Mouse (Mus musculus): ENCODE data around the gene Crocc. TPM values are rescaled to one million over a fixed set of nuclear protein-coding genes. Genes with fewer than 3 reads are reported as not detected.

Crocc gene
- polyA plus RNA-seq, 1 experiment from 2014 or later, result 0.59 TPM

DNA sequence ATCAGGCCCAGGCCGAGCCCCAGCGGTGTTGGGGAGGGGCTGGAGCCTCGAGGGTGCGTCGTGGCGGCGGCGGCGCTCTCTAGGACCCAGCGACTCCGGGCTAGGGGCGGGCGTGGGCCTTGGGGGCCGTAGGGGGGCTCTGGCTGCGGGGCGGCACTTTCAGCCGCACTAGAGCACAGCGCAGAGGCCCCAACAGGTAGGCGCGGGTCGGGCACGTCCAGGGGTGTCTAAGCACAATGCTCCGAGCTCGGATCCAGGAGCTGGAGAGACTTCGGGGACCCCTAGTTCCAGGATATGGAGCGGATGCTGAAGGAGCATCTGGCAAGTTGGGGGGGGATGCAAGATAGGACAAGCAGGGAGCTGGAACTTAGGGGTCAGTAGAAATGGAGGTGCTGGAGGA is 49.8 kb downstream of the Crocc start:
- H3K4me3 ChIP-seq (ENCODE audit: low read depth, low read length), result peak overlapping the region; percentile 44
- H3K36me3 ChIP-seq (ENCODE audit: control insufficient read depth, insufficient read depth), result peaks cover 4% of the 10 kb centered on the region; the same call in 1 of the 2 replicates
- peak overlapping the region; percentile 46 for H3K4me2 ChIP-seq (ENCODE audit: low read depth, low read length)
- H3K9ac ChIP-seq (ENCODE audit: low read depth, low read length), result peak overlapping the region; percentile 20; the same call in 1 of the 2 replicates
- H3K4me1 ChIP-seq (ENCODE audit: control insufficient read depth, low read depth, low read length), result peaks cover 14% of the 10 kb centered on the region
- ATAC-seq (ENCODE audit: low read depth), result no peak
- H3K27ac ChIP-seq (ENCODE audit: low read length), result no peak overlapping the region
- no peaks in the 10 kb centered on the region for H3K9me3 ChIP-seq (replicated peaks; ENCODE audit: control insufficient read depth, low read length)
- WGBS (ENCODE audit: insufficient replicate concordance), result 4% methylated on average over 26 of the region's 26 CpGs
- H3K27me3 ChIP-seq (ENCODE audit: control insufficient read depth, insufficient read depth, low read depth, low read length), result peaks cover 22% of the 10 kb centered on the region

DNA sequence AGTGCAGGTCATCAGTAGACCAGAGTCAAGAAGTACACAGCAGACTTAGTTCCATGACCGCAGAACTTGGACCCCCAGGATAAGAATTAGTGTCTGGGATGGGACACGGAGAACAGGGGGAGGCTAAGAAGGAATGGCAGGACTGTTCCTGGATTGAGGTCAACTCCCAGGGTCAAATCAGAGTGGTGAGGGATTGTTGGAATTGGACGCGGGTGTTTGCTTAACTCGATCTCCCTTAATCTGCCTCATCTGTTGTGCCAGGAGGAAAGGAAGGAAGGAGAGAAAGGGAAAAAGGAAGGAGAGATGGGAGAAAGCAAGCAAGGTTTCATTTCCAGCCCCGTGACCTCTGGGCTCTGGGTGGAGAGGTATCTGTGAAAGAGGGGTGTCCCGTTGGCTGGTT is 50.2 kb downstream of the Crocc start, which contains the start of gene Mfap2:
TSS of gene Mfap2 (plus strand) at position 301 of the 400 bp plus-strand sequence.
- Histone ChIP-seq H3K36me3 (ENCODE audit: control insufficient read depth, insufficient read depth) (peaks cover 4% of the 10 kb centered on the region; the same call in 1 of the 2 replicates), H3K4me2 (ENCODE audit: low read depth, low read length) (peak within 1 kb of the TSS; percentile 46), H3K4me3 (ENCODE audit: low read depth, low read length) (peak within 1 kb of the TSS; percentile 44), H3K27me3 (ENCODE audit: control insufficient read depth, insufficient read depth, low read depth, low read length) (peaks cover 22% of the 10 kb centered on the region), H3K9me3 (replicated peaks; ENCODE audit: control insufficient read depth, low read length) (no peaks in the 10 kb centered on the region), H3K27ac (ENCODE audit: low read length) (no peak within 1 kb of the TSS), H3K4me1 (ENCODE audit: control insufficient read depth, low read depth, low read length) (peaks cover 14% of the 10 kb centered on the region), H3K9ac (ENCODE audit: low read depth, low read length) (peak within 1 kb of the TSS; percentile 20; the same call in 1 of the 2 replicates)
- no peak for ATAC-seq (ENCODE audit: low read depth)
- 18% methylated on average over 7 of the region's 7 CpGs for WGBS (ENCODE audit: insufficient replicate concordance)

DNA sequence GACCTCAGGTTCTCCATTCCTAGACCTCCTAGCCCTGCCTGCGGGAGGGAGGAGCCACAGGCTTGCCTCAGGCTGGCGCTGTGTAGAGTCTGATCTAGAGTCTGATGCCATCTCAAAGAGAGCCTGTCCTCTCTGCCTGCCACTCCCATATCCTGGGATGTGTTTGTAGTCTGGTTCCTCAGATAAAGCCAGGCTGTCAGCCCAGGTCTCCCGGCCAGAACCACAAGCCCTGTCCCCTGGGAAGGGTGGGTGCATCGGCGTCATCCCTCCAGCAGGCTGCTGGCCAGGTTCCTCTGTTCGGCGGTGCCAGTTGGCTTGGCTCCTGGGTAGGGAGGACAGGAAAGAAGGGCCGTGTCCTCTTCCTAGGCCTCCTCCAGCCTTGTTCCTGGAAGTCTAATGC is 52.3 kb downstream of the Crocc start:
- Histone ChIP-seq H3K4me1 (ENCODE audit: control insufficient read depth, low read depth, low read length) (peaks cover 14% of the 10 kb centered on the region), H3K9ac (ENCODE audit: low read depth, low read length) (no peak overlapping the region), H3K4me3 (ENCODE audit: low read depth, low read length) (no peak overlapping the region), H3K4me2 (ENCODE audit: low read depth, low read length) (no peak overlapping the region), H3K9me3 (replicated peaks; ENCODE audit: control insufficient read depth, low read length) (no peaks in the 10 kb centered on the region), H3K36me3 (ENCODE audit: control insufficient read depth, insufficient read depth) (peaks cover 4% of the 10 kb centered on the region; the same call in 1 of the 2 replicates), H3K27ac (ENCODE audit: low read length) (no peak overlapping the region), H3K27me3 (ENCODE audit: control insufficient read depth, insufficient read depth, low read depth, low read length) (peaks cover 22% of the 10 kb centered on the region)
- 28% methylated on average over 8 of the region's 8 CpGs for WGBS (ENCODE audit: insufficient replicate concordance)
- ATAC-seq (ENCODE audit: low read depth), result peak; percentile 82

DNA sequence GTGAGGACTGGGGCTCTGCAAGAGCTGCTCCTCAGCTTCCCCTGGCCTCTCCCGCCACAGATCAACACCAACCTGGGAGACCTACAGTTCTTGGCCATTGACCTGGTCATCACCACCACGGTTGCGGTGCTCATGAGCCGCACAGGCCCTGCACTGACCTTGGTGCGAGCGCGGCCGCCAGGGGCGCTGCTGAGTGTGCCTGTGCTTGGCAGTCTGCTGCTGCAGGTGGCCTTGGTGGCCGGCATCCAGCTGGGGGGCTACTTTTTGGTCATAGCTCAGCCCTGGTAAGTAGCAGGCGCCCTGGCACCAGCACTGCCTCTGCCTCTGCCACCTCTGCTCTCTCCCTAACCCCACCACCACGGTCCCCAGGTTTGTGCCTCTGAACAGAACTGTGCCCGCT is 54.4 kb downstream of the Crocc start:
- Histone ChIP-seq H3K9ac (ENCODE audit: low read depth, low read length) (no peak overlapping the region), H3K27ac (ENCODE audit: low read length) (no peak overlapping the region), H3K4me2 (ENCODE audit: low read depth, low read length) (no peak overlapping the region), H3K9me3 (replicated peaks; ENCODE audit: control insufficient read depth, low read length) (no peaks in the 10 kb centered on the region), H3K4me3 (ENCODE audit: low read depth, low read length) (no peak overlapping the region), H3K4me1 (ENCODE audit: control insufficient read depth, low read depth, low read length) (peaks cover 14% of the 10 kb centered on the region), H3K27me3 (ENCODE audit: control insufficient read depth, insufficient read depth, low read depth, low read length) (peaks cover 11% of the 10 kb centered on the region), H3K36me3 (ENCODE audit: control insufficient read depth, insufficient read depth) (peaks cover 4% of the 10 kb centered on the region; the same call in 1 of the 2 replicates)
- no peak for ATAC-seq (ENCODE audit: low read depth)
- 78% methylated on average over 13 of the region's 13 CpGs for WGBS (ENCODE audit: insufficient replicate concordance)

DNA sequence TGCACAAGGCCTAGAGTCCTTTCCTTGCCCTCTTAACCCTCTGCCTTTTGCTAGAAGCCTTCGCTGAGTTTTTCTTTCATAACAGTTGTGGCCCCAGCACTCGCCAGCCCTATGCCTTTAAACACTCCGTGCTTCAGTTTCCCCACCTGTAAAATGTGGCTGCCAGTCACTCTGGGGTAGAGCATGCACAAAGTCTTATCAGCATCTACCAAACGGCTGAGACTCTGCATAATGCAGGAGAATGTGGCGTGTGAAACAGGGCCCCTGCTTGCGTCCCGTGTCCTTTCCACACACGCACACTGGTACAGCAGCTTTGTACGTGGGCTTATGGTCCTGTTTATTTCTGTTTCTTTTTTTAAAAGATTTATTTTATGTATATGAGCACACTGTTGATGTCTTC is 63.5 kb downstream of the Crocc start:
- no peaks in the 10 kb centered on the region for H3K9me3 ChIP-seq (replicated peaks; ENCODE audit: control insufficient read depth, low read length)
- H3K9ac ChIP-seq (ENCODE audit: low read depth, low read length), result no peak overlapping the region
- H3K4me2 ChIP-seq (ENCODE audit: low read depth, low read length), result no peak overlapping the region
- no peak overlapping the region for H3K4me3 ChIP-seq (ENCODE audit: low read depth, low read length)
- WGBS (ENCODE audit: insufficient replicate concordance), result 30% methylated on average over 9 of the region's 9 CpGs
- peak; percentile 47; the same call in 1 of the 2 replicates for ATAC-seq (ENCODE audit: low read depth)
- H3K27ac ChIP-seq (ENCODE audit: low read length), result no peak overlapping the region
- H3K36me3 ChIP-seq (ENCODE audit: control insufficient read depth, insufficient read depth), result peaks cover 3% of the 10 kb centered on the region; the same call in 1 of the 2 replicates
- peaks cover 4% of the 10 kb centered on the region for H3K4me1 ChIP-seq (ENCODE audit: control insufficient read depth, low read depth, low read length)
- H3K27me3 ChIP-seq (ENCODE audit: control insufficient read depth, insufficient read depth, low read depth, low read length), result no peaks in the 10 kb centered on the region

DNA sequence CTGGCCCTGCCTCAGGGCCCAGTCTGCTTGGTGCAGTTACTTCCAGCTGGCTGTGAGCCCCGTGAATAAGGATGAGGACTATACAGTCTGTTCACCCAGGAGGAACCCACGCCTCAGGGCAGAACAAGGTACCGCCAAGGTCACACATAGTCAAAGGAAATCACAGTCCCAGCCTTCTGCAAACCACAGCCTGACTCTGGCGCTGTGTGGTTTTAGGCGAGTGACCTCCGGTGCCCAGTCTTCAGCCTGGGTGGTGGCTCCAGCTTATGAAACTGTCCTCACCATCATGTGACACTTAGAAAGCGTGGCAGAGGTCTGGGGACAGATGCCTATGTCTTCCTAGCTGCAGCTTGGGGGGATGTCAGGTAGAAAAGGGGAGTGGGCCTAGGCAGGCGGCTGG is 64.5 kb downstream of the Crocc start:
- H3K27ac ChIP-seq (ENCODE audit: low read length), result no peak overlapping the region
- no peak overlapping the region for H3K9ac ChIP-seq (ENCODE audit: low read depth, low read length)
- H3K4me3 ChIP-seq (ENCODE audit: low read depth, low read length), result no peak overlapping the region
- WGBS (ENCODE audit: insufficient replicate concordance), result 76% methylated on average over 8 of the region's 8 CpGs
- no peaks in the 10 kb centered on the region for H3K27me3 ChIP-seq (ENCODE audit: control insufficient read depth, insufficient read depth, low read depth, low read length)
- ATAC-seq (ENCODE audit: low read depth), result no peak
- H3K9me3 ChIP-seq (replicated peaks; ENCODE audit: control insufficient read depth, low read length), result no peaks in the 10 kb centered on the region
- no peak overlapping the region for H3K4me2 ChIP-seq (ENCODE audit: low read depth, low read length)
- peaks cover 3% of the 10 kb centered on the region; the same call in 1 of the 2 replicates for H3K36me3 ChIP-seq (ENCODE audit: control insufficient read depth, insufficient read depth)
- H3K4me1 ChIP-seq (ENCODE audit: control insufficient read depth, low read depth, low read length), result peaks cover 4% of the 10 kb centered on the region

DNA sequence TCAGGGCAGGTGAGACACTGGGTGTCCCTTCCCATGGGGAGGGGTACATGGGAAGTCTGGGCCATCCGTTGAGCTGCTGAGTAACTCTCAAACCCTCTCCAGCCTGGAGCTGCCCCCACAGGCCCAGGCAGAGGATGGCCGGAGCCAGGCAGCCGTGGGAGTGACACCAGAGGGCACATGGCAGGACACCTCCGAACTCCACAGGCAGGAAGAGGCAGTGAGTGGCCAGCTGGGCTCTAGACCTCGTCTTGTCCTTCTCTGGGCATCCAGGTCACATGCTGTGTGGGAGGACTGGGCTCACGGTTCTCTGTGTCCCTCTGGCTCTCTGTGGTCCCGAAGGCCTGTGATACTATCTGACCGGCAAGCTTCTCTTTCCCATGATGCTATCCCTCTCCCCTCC is 66.5 kb downstream of the Crocc start:
- H3K9ac ChIP-seq (ENCODE audit: low read depth, low read length), result no peak overlapping the region
- no peak for ATAC-seq (ENCODE audit: low read depth)
- peaks cover 5% of the 10 kb centered on the region for H3K4me1 ChIP-seq (ENCODE audit: control insufficient read depth, low read depth, low read length)
- no peak overlapping the region for H3K4me2 ChIP-seq (ENCODE audit: low read depth, low read length)
- H3K27me3 ChIP-seq (ENCODE audit: control insufficient read depth, insufficient read depth, low read depth, low read length), result no peaks in the 10 kb centered on the region
- no peaks in the 10 kb centered on the region for H3K9me3 ChIP-seq (replicated peaks; ENCODE audit: control insufficient read depth, low read length)
- no peak overlapping the region for H3K27ac ChIP-seq (ENCODE audit: low read length)
- H3K36me3 ChIP-seq (ENCODE audit: control insufficient read depth, insufficient read depth), result peaks cover 3% of the 10 kb centered on the region; the same call in 1 of the 2 replicates
- 76% methylated on average over 8 of the region's 8 CpGs for WGBS (ENCODE audit: insufficient replicate concordance)
- no peak overlapping the region for H3K4me3 ChIP-seq (ENCODE audit: low read depth, low read length)

DNA sequence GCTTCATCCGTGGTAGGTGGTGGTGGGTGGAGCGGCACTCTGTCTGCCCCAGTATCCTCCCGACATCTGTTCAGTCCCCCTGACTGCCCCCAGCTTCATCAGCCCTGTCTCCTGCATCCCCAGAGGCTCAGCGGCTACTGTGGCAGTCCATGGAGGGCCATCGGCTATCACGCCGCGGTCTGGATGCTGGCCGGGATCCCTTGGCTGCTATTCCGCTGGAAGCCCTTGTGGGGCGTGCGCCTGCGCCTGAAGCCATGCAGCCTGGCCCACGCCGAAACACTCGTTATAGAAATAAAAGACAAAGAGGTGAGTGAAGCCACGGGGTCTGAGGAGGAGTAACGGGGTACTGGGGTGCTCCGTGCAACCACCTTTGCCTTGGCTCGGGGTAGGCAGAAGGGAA is 68.1 kb downstream of the Crocc start:
- no peak overlapping the region for H3K27ac ChIP-seq (ENCODE audit: low read length)
- no peaks in the 10 kb centered on the region for H3K36me3 ChIP-seq (ENCODE audit: control insufficient read depth, insufficient read depth)
- H3K9ac ChIP-seq (ENCODE audit: low read depth, low read length), result no peak overlapping the region
- 85% methylated on average over 20 of the region's 20 CpGs for WGBS (ENCODE audit: insufficient replicate concordance)
- peaks cover 15% of the 10 kb centered on the region for H3K4me1 ChIP-seq (ENCODE audit: control insufficient read depth, low read depth, low read length)
- H3K9me3 ChIP-seq (replicated peaks; ENCODE audit: control insufficient read depth, low read length), result no peaks in the 10 kb centered on the region
- no peak overlapping the region for H3K4me2 ChIP-seq (ENCODE audit: low read depth, low read length)
- H3K4me3 ChIP-seq (ENCODE audit: low read depth, low read length), result no peak overlapping the region
- H3K27me3 ChIP-seq (ENCODE audit: control insufficient read depth, insufficient read depth, low read depth, low read length), result no peaks in the 10 kb centered on the region
- no peak for ATAC-seq (ENCODE audit: low read depth)

DNA sequence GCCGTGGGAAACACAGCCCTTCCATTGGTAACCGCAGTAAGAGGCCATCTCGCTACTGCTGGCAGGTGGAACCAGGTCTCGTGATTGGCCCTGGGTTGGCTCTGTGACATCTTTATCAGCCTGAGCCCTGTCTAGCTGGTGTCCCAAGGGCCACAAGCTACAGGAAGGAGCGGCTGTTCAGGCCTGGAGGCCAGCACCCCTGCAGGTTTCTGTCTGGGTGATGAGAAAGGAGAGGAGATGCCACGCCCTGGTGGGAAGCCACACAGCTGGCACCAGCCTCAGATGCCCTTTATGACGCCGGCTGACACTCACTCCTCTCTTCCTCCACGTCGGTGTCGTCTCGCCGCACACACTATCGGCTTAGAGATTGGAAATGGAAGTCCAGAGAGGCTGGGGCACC is 70.9 kb downstream of the Crocc start:
- H3K27ac ChIP-seq (ENCODE audit: low read length), result no peak overlapping the region
- no peak overlapping the region for H3K4me3 ChIP-seq (ENCODE audit: low read depth, low read length)
- WGBS (ENCODE audit: insufficient replicate concordance), result 63% methylated on average over 14 of the region's 14 CpGs
- H3K4me2 ChIP-seq (ENCODE audit: low read depth, low read length), result no peak overlapping the region
- no peaks in the 10 kb centered on the region for H3K36me3 ChIP-seq (ENCODE audit: control insufficient read depth, insufficient read depth)
- H3K27me3 ChIP-seq (ENCODE audit: control insufficient read depth, insufficient read depth, low read depth, low read length), result no peaks in the 10 kb centered on the region
- ATAC-seq (ENCODE audit: low read depth), result no peak
- no peaks in the 10 kb centered on the region for H3K9me3 ChIP-seq (replicated peaks; ENCODE audit: control insufficient read depth, low read length)
- peaks cover 19% of the 10 kb centered on the region for H3K4me1 ChIP-seq (ENCODE audit: control insufficient read depth, low read depth, low read length)
- H3K9ac ChIP-seq (ENCODE audit: low read depth, low read length), result no peak overlapping the region
